Mouse (Mus musculus) adrenal gland, adult (tissue): ENCODE measurements around the gene Grip1.
A peak's percentile ranks its signal among the peaks of the same experiment; 100 is the strongest.

Source experiments
- DNase-seq, 2 experiments: peaks; one replicate each; pipeline ENCODE4 v3.0.0; 2022 to 2023; ENCODE audit warnings: low spot score in 1 of 2; ENCODE audit not compliant: inconsistent age in 2 of 2

Gene Grip1

DNA sequence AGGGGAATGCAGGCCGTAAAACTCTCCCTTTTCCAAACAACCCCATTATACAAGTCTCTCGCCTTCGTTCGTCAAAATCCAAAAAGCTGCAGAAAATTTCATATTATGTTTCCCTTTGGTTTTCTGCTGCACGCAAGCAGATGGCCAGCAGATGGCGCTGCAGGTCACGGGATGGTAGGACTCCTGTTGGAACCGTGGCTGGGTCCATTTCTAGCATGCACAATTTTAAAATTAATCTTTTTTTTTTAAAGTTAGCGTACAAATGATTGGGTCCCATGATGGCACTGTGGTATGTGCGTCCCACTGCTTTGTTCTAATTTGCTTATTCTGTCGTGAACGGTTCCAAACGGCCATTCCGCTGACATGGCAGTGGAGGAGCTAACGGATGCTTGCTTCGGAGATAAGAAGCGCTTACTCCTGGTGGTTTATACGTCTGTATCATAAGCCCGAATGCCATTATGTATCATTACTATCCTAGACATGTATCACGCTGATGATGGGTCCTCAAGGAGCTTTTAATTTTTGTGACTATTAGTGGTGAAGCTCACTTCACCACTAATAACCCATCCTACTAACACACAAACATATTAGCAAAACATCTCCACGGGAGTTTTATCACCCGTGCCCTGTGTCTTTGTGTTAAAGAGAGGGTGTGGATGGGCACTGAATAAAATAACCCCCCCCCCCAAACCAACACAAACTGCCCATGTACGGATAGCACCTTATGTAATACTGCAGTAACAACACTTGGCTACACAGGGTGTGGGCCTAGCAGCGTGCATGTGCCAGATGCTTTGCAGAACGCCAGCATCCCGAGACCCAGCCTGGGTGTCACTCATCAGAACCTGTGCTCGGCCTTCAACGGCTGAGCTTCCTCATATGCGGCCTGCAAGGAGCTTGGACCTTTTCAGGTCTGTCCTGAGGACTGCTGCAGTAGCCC, 193.1 kb downstream of the Grip1 start:
- DNase-seq: peak; percentile 17 to 69

DNA sequence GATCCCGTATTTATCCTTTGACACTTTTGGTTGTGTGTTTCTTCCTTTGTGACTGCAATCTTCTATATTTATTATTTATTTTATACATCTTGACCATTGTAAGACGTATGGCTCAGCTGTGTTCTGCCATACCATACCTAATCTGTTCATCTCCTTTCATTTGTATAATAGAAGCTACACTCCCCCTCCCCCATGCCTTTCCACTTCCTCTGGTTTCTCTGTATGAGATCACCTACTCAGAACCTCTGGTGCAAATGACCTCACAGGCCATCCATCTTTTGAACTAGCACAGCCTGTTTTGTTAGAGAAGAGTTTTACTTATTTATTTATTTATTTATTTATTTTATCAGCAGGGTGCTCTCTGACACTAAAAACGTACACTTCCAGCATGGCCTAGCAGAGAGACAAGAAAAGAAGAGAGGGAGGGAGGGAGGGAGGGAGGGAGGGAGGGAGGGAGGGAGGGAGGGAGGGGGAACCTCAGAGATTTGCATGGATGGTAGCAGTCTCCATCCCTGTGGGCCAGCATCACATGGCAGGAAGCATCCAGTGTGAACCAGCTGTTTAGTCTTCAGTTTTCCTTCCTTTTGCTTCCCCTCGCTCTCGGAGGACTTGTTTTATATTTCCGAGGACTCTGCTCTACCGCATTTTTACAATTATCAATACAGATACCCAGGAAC, 207.2 kb downstream of the Grip1 start:
- DNase-seq: no peak

DNA sequence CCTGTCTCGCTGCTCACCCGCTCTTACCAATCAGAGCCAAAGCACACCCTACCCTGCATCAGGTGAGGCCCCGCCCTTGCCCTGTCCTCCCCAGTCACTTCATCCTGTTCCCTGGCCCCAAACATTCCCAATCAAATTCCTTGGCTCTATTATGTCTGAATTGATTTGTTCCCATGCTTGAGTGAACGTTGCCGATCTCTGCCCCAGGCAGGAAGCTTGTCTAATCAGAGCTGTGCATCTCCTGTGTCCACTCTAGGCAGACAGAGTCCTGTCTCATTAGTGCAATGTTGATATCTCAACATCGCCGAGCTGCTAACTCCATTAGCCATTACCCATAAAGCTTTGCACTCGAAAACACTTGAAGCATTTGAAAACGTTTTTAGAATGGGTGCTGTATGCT, 210.0 kb downstream of the Grip1 start:
- no peak for DNase-seq

GRCm38 (mm10) chr10:119666386-119666785, 212.8 kb downstream of the Grip1 start:
- DNase-seq: no peak

DNA sequence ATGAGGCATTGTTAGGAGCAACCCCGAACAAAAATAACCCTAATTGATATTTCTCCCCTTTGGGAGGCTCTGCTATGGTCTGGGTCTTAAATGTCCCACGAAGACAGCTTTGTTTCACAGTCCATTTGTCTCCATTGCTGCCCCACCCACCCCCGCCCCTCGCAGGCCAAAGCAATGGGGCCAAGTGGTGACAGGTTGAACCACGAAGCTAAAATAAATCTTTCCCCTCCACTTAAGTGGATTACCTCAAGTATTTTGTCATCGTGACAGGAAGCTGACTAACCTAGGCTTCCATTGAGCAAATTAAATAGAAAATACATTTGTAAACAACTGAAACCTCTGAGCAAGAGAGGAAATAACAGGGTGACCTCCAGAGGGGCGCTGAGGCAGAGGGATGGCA, 216.8 kb downstream of the Grip1 start:
- no peak for DNase-seq

- no peak for DNase-seq
Observed at GRCm38 (mm10) chr10:119684377-119684826, 230.8 kb downstream of the Grip1 start.

GRCm38 (mm10) chr10:119691358-119692083, 237.9 kb downstream of the Grip1 start:
- peak; percentile 4 to 31 for DNase-seq

- peak in 1 of 2 experiments; percentile 19 for DNase-seq
Observed at GRCm38 (mm10) chr10:119692284-119692890, 238.8 kb downstream of the Grip1 start.

DNA sequence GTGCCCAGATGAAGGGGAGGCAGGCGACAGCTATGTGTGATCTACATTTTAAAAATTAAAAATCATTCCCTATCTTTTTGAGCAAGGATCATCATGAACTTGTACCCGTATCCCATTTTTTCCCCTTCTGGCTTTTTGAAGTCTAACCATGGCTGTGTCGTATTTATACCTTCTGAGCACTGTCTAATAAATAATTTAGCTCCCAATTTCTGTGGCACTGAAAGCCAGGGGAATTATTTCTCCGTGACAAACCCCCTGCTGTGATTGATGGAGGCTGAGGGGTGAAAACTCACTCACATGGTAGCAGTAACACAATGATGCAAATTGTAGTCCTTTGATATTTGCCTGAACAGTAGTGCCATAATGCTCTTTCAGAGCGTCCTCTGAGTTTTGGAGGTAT, 239.8 kb downstream of the Grip1 start:
- no peak for DNase-seq

GRCm38 (mm10) chr10:119697257-119697798, 243.7 kb downstream of the Grip1 start:
- no peak for DNase-seq

GRCm38 (mm10) chr10:119705348-119705747, 251.7 kb downstream of the Grip1 start:
- peak in 1 of 2 experiments; percentile 43 for DNase-seq

DNA sequence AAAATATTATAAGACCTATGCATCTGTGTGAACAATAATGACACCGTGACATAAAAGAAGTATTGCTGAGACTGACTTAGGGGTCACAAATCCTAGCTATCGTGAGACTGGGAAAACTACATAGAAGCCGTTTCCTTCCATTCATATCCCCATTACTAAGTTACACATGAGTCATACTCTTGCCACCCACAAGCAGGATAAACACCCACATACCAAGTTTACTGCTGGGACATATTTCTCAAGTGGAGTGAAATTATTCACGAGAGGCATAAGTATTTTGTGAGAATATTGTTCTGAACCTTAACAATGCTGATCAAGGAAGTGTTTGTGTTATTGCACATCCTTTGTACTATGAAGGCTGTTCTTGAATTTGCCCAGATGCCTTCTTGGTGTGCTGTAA, 252.7 kb downstream of the Grip1 start:
- DNase-seq: no peak

GRCm38 (mm10) chr10:119706983-119707382, 253.4 kb downstream of the Grip1 start:
- DNase-seq: no peak

GRCm38 (mm10) chr10:119721887-119722286, 268.3 kb downstream of the Grip1 start:
- no peak for DNase-seq

DNA sequence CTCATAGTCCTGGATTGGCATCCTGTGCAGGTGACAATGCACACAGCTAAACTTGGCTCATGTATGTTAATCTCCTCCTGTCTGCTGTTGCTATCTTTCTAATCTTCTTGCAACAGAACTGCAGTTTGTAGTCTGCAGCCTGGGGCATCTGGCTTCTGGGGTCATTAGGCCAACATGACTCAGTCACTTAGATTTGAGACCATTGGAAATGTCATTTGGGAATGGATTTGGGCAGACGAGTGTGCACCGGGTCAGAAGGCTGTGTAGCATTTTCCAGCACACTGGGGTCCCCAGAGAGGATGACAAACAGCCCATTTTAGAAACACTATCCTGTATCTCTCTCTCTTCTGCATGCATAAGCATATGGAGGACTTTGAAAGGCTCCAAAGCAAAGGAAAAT, 268.8 kb downstream of the Grip1 start:
- DNase-seq: no peak

GRCm38 (mm10) chr10:119723671-119724070, 270.0 kb downstream of the Grip1 start:
- no peak for DNase-seq

DNA sequence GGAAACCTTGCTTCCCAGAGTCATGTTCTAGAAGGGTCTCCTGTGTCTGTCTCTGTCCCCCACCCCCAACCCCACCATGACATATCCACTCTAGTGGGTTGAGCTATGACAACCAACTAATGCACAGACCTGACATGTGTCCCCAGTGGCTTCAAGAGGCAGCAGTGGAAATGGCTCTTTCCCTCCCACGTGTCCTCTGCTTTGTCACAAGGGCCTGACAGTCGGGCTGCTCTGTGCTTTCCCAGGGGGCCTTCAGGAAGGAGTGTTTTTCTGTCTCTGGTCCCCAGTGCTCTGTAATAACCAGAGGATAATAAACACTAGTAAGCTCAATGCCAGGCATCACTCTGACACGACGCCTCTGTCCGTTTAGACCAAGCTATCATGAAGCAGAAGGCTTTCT, 271.7 kb downstream of the Grip1 start:
- no peak for DNase-seq

DNA sequence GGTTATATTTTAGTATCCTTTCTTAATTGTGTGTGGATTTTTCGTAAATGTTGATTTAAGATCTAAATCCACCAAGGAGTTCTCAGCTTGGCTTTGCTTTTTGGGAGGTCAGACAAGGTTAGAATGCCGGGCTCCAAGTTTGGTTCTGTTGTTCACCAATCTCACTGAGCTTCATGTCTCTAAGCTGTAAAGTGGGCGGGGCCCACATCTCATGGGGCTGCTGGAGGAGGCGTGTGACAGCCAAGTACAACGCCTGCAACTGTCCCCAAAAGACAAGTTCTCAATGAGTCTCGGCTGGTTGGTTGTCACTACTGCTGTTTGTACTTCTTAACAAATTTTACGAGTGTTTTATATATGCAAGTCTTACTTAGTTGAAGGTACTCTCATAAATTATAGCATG, 272.3 kb downstream of the Grip1 start:
- DNase-seq: no peak

GRCm38 (mm10) chr10:119726921-119727320, 273.3 kb downstream of the Grip1 start:
- no peak for DNase-seq

DNA sequence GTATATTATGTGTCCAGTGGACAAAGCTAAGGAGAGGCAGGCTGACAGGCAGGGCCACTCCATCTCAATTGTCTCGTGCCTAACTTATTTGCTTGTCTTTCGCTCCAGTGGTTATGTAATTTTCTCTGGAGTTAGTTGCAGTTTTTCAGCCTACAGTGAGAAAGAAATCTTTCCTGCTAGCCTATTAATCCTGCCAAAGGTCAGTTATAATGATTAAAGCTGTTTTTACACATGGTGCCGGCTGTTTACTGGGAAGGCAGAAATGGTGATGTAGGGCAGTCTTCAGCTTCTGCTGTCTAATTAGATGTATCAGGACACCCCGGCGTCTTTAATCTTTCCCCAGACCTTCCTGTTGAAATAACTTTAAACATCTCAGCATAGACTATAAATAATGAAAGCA, 276.6 kb downstream of the Grip1 start:
- no peak for DNase-seq
